Mouse (Mus musculus): ENCODE results near the gene Krt27.

- TF ChIP-seq RCOR1 (conservative IDR thresholded peaks at IDR 0.05; ENCODE audit: low read depth, low read length), result no peak
- TF ChIP-seq MAFK (IDR thresholded peaks at IDR 0.05; ENCODE audit: insufficient replicate concordance, low read length), result no peak
- no peak for TF ChIP-seq IRF4 (IDR thresholded peaks at IDR 0.05; ENCODE audit: low read depth, low read length)
- TF ChIP-seq MYC (IDR thresholded peaks at IDR 0.05; ENCODE audit: low read depth, low read length), result no peak
- no peak for TF ChIP-seq CTCF (conservative IDR thresholded peaks at IDR 0.05 in 1 of 2, IDR thresholded peaks at IDR 0.05 in 1 of 2; ENCODE audit: low read depth in 2 of 2, low read length in 2 of 2)
- TF ChIP-seq ZMIZ1 (IDR thresholded peaks at IDR 0.05; ENCODE audit: low read depth, low read length), result no peak
- no peak for TF ChIP-seq EP300 (IDR thresholded peaks at IDR 0.05; ENCODE audit: low read length)
Measured at GRCm38 (mm10) chr11:99351004-99351403, at the start of gene Krt27.
